27 mouse cellular contexts compared by ENCODE assay signal in the genomic region with DNA sequence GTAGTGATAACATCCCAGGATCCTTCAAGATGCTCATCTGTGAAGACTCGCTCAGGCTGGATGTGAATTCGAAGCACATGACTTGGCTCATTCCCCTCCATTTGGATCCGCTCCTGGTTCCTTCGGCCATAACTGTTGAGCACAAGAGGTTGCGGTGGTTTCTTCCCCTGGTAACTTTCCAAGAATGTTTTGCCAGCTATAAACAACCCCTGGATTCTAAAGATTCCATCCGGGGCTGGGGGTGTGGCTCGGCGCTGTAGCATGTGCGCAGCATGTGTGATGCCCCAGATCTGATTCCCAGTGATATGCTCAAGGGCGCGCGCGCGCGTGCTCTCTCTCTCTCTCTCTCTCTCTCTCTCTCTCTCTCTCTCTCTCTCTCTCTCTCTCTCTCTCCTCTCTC. TPM values are rescaled to one million over a fixed set of nuclear protein-coding genes. Genes with fewer than 3 reads are reported as not detected.
"Had no signal": no experiment of that assay in that cellular context is flagged by ENCODE, and none has a peak within 500 bp of the region (broad histone marks: within the 10 kb centered on the region; RNA-seq: fewer than 3 reads in every experiment).

No protein-coding gene starts in this region.

- H3K4me3 ChIP-seq: gastrocnemius, adult 2 months; heart, embryonic 10.5 days; heart, embryonic 12.5 days; hindbrain, embryonic 10.5 days; hindbrain, embryonic 12.5 days; intestine, embryonic 15.5 days; layer of hippocampus, adult 2 months; left cerebral cortex, adult 2 months; limb, embryonic 13.5 days had no signal

- ATAC-seq: hindbrain, embryonic 16.5 days; inflammation-experienced regulatory T-cells, adult 6 months; intestine, embryonic 15.5 days; intestine, postnatal 0 days had no signal

- H3K36me3 ChIP-seq: heart, embryonic 10.5 days; heart, embryonic 12.5 days; hindbrain, embryonic 10.5 days; hindbrain, embryonic 12.5 days; intestine, embryonic 15.5 days; limb, embryonic 13.5 days had no signal

- H3K4me1 ChIP-seq: heart, embryonic 10.5 days; heart, embryonic 12.5 days; hindbrain, embryonic 10.5 days; intestine, embryonic 15.5 days; limb, embryonic 13.5 days had no signal

- H3K9me3 ChIP-seq: heart, embryonic 10.5 days; heart, embryonic 12.5 days; hindbrain, embryonic 10.5 days; hindbrain, embryonic 12.5 days; intestine, embryonic 15.5 days; limb, embryonic 13.5 days had no signal

- H3K27me3 ChIP-seq: intestine, embryonic 15.5 days had no signal

- H3K4me2 ChIP-seq: heart, embryonic 12.5 days; hindbrain, embryonic 12.5 days; hindbrain, embryonic 14.5 days; intestine, embryonic 15.5 days; limb, embryonic 13.5 days; liver, embryonic 11.5 days had no signal

- H3K27ac ChIP-seq: gastrocnemius, adult 2 months; heart, embryonic 10.5 days; hindbrain, embryonic 10.5 days; hindbrain, embryonic 12.5 days; hindbrain, embryonic 14.5 days; intestine, embryonic 15.5 days; layer of hippocampus, adult 2 months; left cerebral cortex, adult 2 months; limb, embryonic 13.5 days had no signal

- H3K9ac ChIP-seq: heart, embryonic 12.5 days; hindbrain, embryonic 12.5 days; hindbrain, embryonic 14.5 days; intestine, embryonic 15.5 days; limb, embryonic 13.5 days had no signal

- DNase-seq: gastrocnemius, adult 2 months; gastrocnemius, postnatal 10 days; gastrocnemius, postnatal 25 days; heart, adult 18-20 months; heart, postnatal 10 days; heart, postnatal 4 days; kidney, adult 18-20 months; kidney, adult 8-10 months; kidney, postnatal 10 days; kidney, postnatal 25 days; kidney, postnatal 4 days; liver had no signal

RNA-seq across cellular contexts. Expression of gene 4932438H23Rik, which starts 35.0 kb away (rescaled TPM):
- polyA plus RNA-seq: heart, embryonic 10.5 days; heart, embryonic 12.5 days; heart, embryonic 16.5 days; limb, embryonic 11.5 days; liver, embryonic 11.5 days had no signal
